Mouse (Mus musculus) G1E (cell line): Measurements from ENCODE around the gene Mknk2.
"Not testable (repeated sequence)": the region's sequence is repeated elsewhere in the genome, so short reads cannot be mapped to it uniquely, and the experiment has no call there.

ENCODE experiments used
- CTCF ChIP-seq: IDR thresholded peaks from 2 replicates; pipeline ENCODE4 v1.5.1; 2012; ENCODE audit warnings: low read depth, low read length, inconsistent platforms, mixed read lengths
- POLR2AphosphoS5 ChIP-seq: IDR thresholded peaks from 2 replicates; pipeline ENCODE4 v1.6.1; 2012; ENCODE audit warnings: low read depth, low read length, inconsistent platforms; ENCODE audit not compliant: insufficient replicate concordance
- TAL1 ChIP-seq: conservative IDR thresholded peaks from 2 replicates; pipeline ENCODE4 v1.6.1; 2012; ENCODE audit warnings: low read depth, low read length, inconsistent platforms, mixed read lengths

GRCm38 (mm10) chr10:80649910-80650309 lies 28.0 kb downstream of the Mknk2 start:
- not testable (repeated sequence) for TF ChIP-seq CTCF, TAL1, POLR2AphosphoS5
